Mouse (Mus musculus): ENCODE results near the gene Zfp874b.
A peak's percentile ranks its signal among the peaks of the same experiment; 100 is the strongest.
"Not testable (repeated sequence)": the region's sequence is repeated elsewhere in the genome, so short reads cannot be mapped to it uniquely, and the experiment has no call there.

Zfp874b gene

GRCm38 (mm10) chr13:67483625-67484423, at the start of gene Zfp874b:
Gene Zfp874b (minus strand): TSS chr13:67484258.
- peak; percentile 80 for DNase-seq (ENCODE audit: low spot score)

- no peak for DNase-seq (ENCODE audit: low spot score)
Measured at GRCm38 (mm10) chr13:67527049-67527730, 43.1 kb upstream of the Zfp874b start.

GRCm38 (mm10) chr13:67525753-67526410, 41.8 kb upstream of the Zfp874b start, which contains the start of the genes Gm26965 and Zfp87:
Gene Gm26965 (minus strand): TSS chr13:67526151.
Gene Zfp87 (minus strand): TSS chr13:67526177.
- DNase-seq (ENCODE audit: low spot score) = peak; percentile 85

GRCm38 (mm10) chr13:67500908-67501307, 16.9 kb upstream of the Zfp874b start:
- no peak for DNase-seq (ENCODE audit: low spot score)

- peak; percentile 59 for DNase-seq (ENCODE audit: low spot score)
Measured at GRCm38 (mm10) chr13:67500084-67500719, 16.1 kb upstream of the Zfp874b start, which contains the start of gene Zfp58. Gene Zfp58 (minus strand): TSS chr13:67500555.

- DNase-seq (ENCODE audit: low spot score) = no peak
Measured at GRCm38 (mm10) chr13:67495631-67496030, 11.6 kb upstream of the Zfp874b start.

GRCm38 (mm10) chr13:67484424-67484811, 360 bp upstream of the Zfp874b start:
- DNase-seq (ENCODE audit: low spot score) = no peak

- DNase-seq (ENCODE audit: low spot score) = no peak
Measured at GRCm38 (mm10) chr13:67481528-67481927, 2.5 kb downstream of the Zfp874b start.

- no peak for DNase-seq (ENCODE audit: low spot score)
Measured at GRCm38 (mm10) chr13:67469274-67469673, 14.8 kb downstream of the Zfp874b start.

GRCm38 (mm10) chr13:67463506-67464185, 20.4 kb downstream of the Zfp874b start:
- DNase-seq (ENCODE audit: low spot score) = not testable (repeated sequence)

- DNase-seq (ENCODE audit: low spot score) = no peak
Measured at GRCm38 (mm10) chr13:67452021-67452309, 32.1 kb downstream of the Zfp874b start.

- DNase-seq (ENCODE audit: low spot score) = peak; percentile 76
Measured at GRCm38 (mm10) chr13:67451172-67452020, 32.7 kb downstream of the Zfp874b start, which contains the start of gene Zfp874a. Gene Zfp874a (minus strand): TSS chr13:67451624.

- not testable (repeated sequence) for DNase-seq (ENCODE audit: low spot score)
Measured at GRCm38 (mm10) chr13:67437095-67437494, 47.0 kb downstream of the Zfp874b start.

- no peak for DNase-seq (ENCODE audit: low spot score)
Measured at GRCm38 (mm10) chr13:67428116-67428515, 55.9 kb downstream of the Zfp874b start.

GRCm38 (mm10) chr13:67425699-67426098, 58.4 kb downstream of the Zfp874b start:
- DNase-seq (ENCODE audit: low spot score) = not testable (repeated sequence)

GRCm38 (mm10) chr13:67422532-67422931, 61.5 kb downstream of the Zfp874b start:
- not testable (repeated sequence) for DNase-seq (ENCODE audit: low spot score)

Measured in spleen, adult 12 weeks (tissue).